Mouse (Mus musculus) kidney, adult 2 months (tissue): ENCODE measurements around the gene Erh. TPM values are rescaled to one million over a fixed set of nuclear protein-coding genes. Genes with fewer than 3 reads are reported as not detected.

Source experiments
- DNase-seq: peaks from one replicate; pipeline ENCODE4 v3.0.0; 2021
- H3K27ac ChIP-seq: fragments of 200-500 bp; 2 replicates; pipeline ENCODE4 v1.5.1; 2012; ENCODE audit warnings: low read depth, low read length, control low read depth, inconsistent platforms; ENCODE audit not compliant: insufficient read depth
- H3K27me3 ChIP-seq: fragments of 200-500 bp; replicated peaks from 2 replicates; pipeline ENCODE4 v1.6.1; 2012; ENCODE audit warnings: mild to moderate bottlenecking, moderate library complexity, low read length, inconsistent platforms; ENCODE audit not compliant: control insufficient read depth, insufficient read depth
- H3K36me3 ChIP-seq: fragments of 200-500 bp; 2 replicates; pipeline ENCODE4 v1.6.1; 2012; ENCODE audit warnings: mild to moderate bottlenecking, moderate library complexity, low read length, inconsistent platforms; ENCODE audit not compliant: control insufficient read depth, insufficient read depth
- H3K4me1 ChIP-seq: fragments of 200-500 bp; 2 replicates; pipeline ENCODE4 v1.6.1; 2011; ENCODE audit warnings: low read length; ENCODE audit not compliant: control insufficient read depth, insufficient read depth
- H3K4me3 ChIP-seq: fragments of 200-500 bp; 2 replicates; pipeline ENCODE4 v1.5.1; 2011; ENCODE audit warnings: mild to moderate bottlenecking, low read depth, low read length, control low read depth; ENCODE audit not compliant: insufficient read depth
- CTCF ChIP-seq: fragments of 200-500 bp; conservative IDR thresholded peaks from 2 replicates; pipeline ENCODE4 v1.5.1; 2011; ENCODE audit warnings: low read depth, mild to moderate bottlenecking, control low read depth, low read length, moderate library complexity, mixed read lengths; ENCODE audit not compliant: insufficient read depth, insufficient read length
- POLR2A ChIP-seq: fragments of 200-500 bp; IDR thresholded peaks from one replicate; pipeline ENCODE4 v1.6.1; 2011; ENCODE audit warnings: low read depth, low read length, control low read depth
- WGBS: fragments of 180-500 bp; shearing (Covaris S2); methylation state at CpG from one replicate; pipeline ENCODE4 v1.1.7; 2018; 5-methylcytosine and 5-hydroxymethylcytosine counted together
- polyA plus RNA-seq: library from polyadenylated mRNA; depleted of rRNA; stranded (reverse); fragments of >200 nt; gene quantifications from 2 replicates; pipeline ENCODE4 v1.2.3, GENCODE M21; 2012

The Erh gene
- polyA plus RNA-seq, 1 experiment: 36.8 TPM

- no peak for TF ChIP-seq POLR2A
- no peak for TF ChIP-seq CTCF
- no peak for DNase-seq
- WGBS: 88% methylated on average over 9 of the region's 9 CpGs
- no peaks in the 10 kb centered on the region for H3K36me3 ChIP-seq
- no peaks in the 10 kb centered on the region for H3K27me3 ChIP-seq
- no peak overlapping the region for H3K27ac ChIP-seq
- no peak overlapping the region for H3K4me3 ChIP-seq
- no peaks in the 10 kb centered on the region for H3K4me1 ChIP-seq
These were observed 42.4 kb downstream of the Erh start for GRCm38 (mm10) chr12:80601597-80602269.

GRCm38 (mm10) chr12:80598756-80599155, 45.4 kb downstream of the Erh start:
- Histone ChIP-seq H3K27me3 (no peaks in the 10 kb centered on the region), H3K4me3 (no peak overlapping the region), H3K27ac (no peak overlapping the region), H3K36me3 (no peaks in the 10 kb centered on the region), H3K4me1 (no peaks in the 10 kb centered on the region)
- 63% methylated on average over 6 of the region's 6 CpGs for WGBS
- TF ChIP-seq CTCF: no peak
- no peak for TF ChIP-seq POLR2A
- DNase-seq: peak; percentile 12

- Histone ChIP-seq H3K36me3 (no peaks in the 10 kb centered on the region), H3K27me3 (no peaks in the 10 kb centered on the region), H3K27ac (no peak overlapping the region), H3K4me1 (no peaks in the 10 kb centered on the region), H3K4me3 (no peak overlapping the region)
- WGBS: 73% methylated on average over 7 of the region's 7 CpGs
- TF ChIP-seq CTCF (no peak), POLR2A (no peak)
- no peak for DNase-seq
These were observed 45.9 kb downstream of the Erh start for GRCm38 (mm10) chr12:80598236-80598635.

GRCm38 (mm10) chr12:80595968-80596367, 48.2 kb downstream of the Erh start:
- Histone ChIP-seq H3K4me1 (no peaks in the 10 kb centered on the region), H3K27ac (no peak overlapping the region), H3K36me3 (no peaks in the 10 kb centered on the region), H3K4me3 (no peak overlapping the region), H3K27me3 (no peaks in the 10 kb centered on the region)
- TF ChIP-seq CTCF (no peak), POLR2A (no peak)
- DNase-seq: no peak
- 73% methylated on average over 4 of the region's 4 CpGs for WGBS

GRCm38 (mm10) chr12:80595566-80595965, 48.6 kb downstream of the Erh start:
- 96% methylated on average over 4 of the region's 4 CpGs for WGBS
- no peaks in the 10 kb centered on the region for H3K27me3 ChIP-seq
- no peak for DNase-seq
- H3K27ac ChIP-seq: no peak overlapping the region
- H3K4me3 ChIP-seq: no peak overlapping the region
- H3K4me1 ChIP-seq: no peaks in the 10 kb centered on the region
- H3K36me3 ChIP-seq: no peaks in the 10 kb centered on the region
- TF ChIP-seq CTCF (no peak), POLR2A (no peak)

- Histone ChIP-seq H3K36me3 (no peaks in the 10 kb centered on the region), H3K27ac (no peak overlapping the region), H3K27me3 (no peaks in the 10 kb centered on the region), H3K4me3 (no peak overlapping the region), H3K4me1 (no peaks in the 10 kb centered on the region)
- WGBS: 82% methylated on average over 4 of the region's 4 CpGs
- TF ChIP-seq CTCF (no peak), POLR2A (no peak)
- DNase-seq: no peak
These were observed 49.4 kb downstream of the Erh start for GRCm38 (mm10) chr12:80594781-80595180.

- Histone ChIP-seq H3K4me3 (no peak overlapping the region), H3K27ac (no peak overlapping the region), H3K4me1 (no peaks in the 10 kb centered on the region), H3K36me3 (no peaks in the 10 kb centered on the region), H3K27me3 (no peaks in the 10 kb centered on the region)
- DNase-seq: no peak
- TF ChIP-seq CTCF: no peak
- 84% methylated on average over 4 of the region's 4 CpGs for WGBS
These were observed 50.0 kb downstream of the Erh start for GRCm38 (mm10) chr12:80594141-80594540.
